Mouse (Mus musculus): ENCODE measurements at regions not wholly inside any gene's neighbourhood (a gene's known extent, or its start where the extent isn't known, plus 50 kb on each side); places are given as distances from the start of the nearest gene placed in this dataset.

GRCm38 (mm10) chr13:106689618-106690017 lies 247.1 kb downstream of the Ipo11 start:
- 55% methylated on average over 2 of the region's 2 CpGs for WGBS
- no peak for TF ChIP-seq EP300 (IDR thresholded peaks at IDR 0.05; ENCODE audit: low read depth)
- no peak for TF ChIP-seq CTCF (IDR thresholded peaks at IDR 0.05; ENCODE audit: low read depth)

GRCm38 (mm10) chr13:106689051-106689450 lies 247.7 kb downstream of the Ipo11 start:
- Histone ChIP-seq H3K4me2 (ENCODE audit: low read depth, low read length) (no peak overlapping the region), H3K9ac (replicated peaks; ENCODE audit: low read depth, low read length) (no peak overlapping the region), H3K9me3 (replicated peaks; ENCODE audit: control insufficient read depth, low read length) (no peaks in the 10 kb centered on the region), H3K27me3 (ENCODE audit: control insufficient read depth, insufficient read depth, low read length) (no peaks in the 10 kb centered on the region), H3K4me3 (ENCODE audit: low read depth, low read length) (no peak overlapping the region), H3K36me3 (replicated peaks; ENCODE audit: control insufficient read depth, insufficient read depth, low read length) (no peaks in the 10 kb centered on the region), H3K27ac (ENCODE audit: low read depth) (no peak overlapping the region), H3K4me1 (ENCODE audit: control insufficient read depth, insufficient read depth) (no peaks in the 10 kb centered on the region)
- 75% methylated on average over 8 of the region's 8 CpGs for WGBS
- no peak for ATAC-seq (ENCODE audit: insufficient read depth, low read depth)
- no peak for DNase-seq (ENCODE audit: low spot score)
- TF ChIP-seq CTCF (IDR thresholded peaks at IDR 0.05; ENCODE audit: low read depth) (no peak), EP300 (IDR thresholded peaks at IDR 0.05; ENCODE audit: low read depth) (no peak)

More at GRCm38 (mm10) chr13:106689618-106690017, 247.1 kb downstream of the Ipo11 start:
- ATAC-seq (ENCODE audit: insufficient read depth, low read depth) (no peak), DNase-seq (ENCODE audit: low spot score) (no peak)
- Histone ChIP-seq H3K4me1 (ENCODE audit: control insufficient read depth, insufficient read depth) (no peaks in the 10 kb centered on the region), H3K27ac (ENCODE audit: low read depth) (no peak overlapping the region), H3K9ac (replicated peaks; ENCODE audit: low read depth, low read length) (no peak overlapping the region), H3K36me3 (replicated peaks; ENCODE audit: control insufficient read depth, insufficient read depth, low read length) (no peaks in the 10 kb centered on the region), H3K27me3 (ENCODE audit: control insufficient read depth, insufficient read depth, low read length) (no peaks in the 10 kb centered on the region), H3K4me2 (ENCODE audit: low read depth, low read length) (no peak overlapping the region), H3K9me3 (replicated peaks; ENCODE audit: control insufficient read depth, low read length) (no peaks in the 10 kb centered on the region), H3K4me3 (ENCODE audit: low read depth, low read length) (no peak overlapping the region)

- DNase-seq (ENCODE audit: low spot score), result no peak
- no peak overlapping the region for H3K4me2 ChIP-seq (ENCODE audit: low read depth, low read length)
- no peaks in the 10 kb centered on the region for H3K4me1 ChIP-seq (ENCODE audit: control insufficient read depth, insufficient read depth)
- no peaks in the 10 kb centered on the region for H3K27me3 ChIP-seq (ENCODE audit: control insufficient read depth, insufficient read depth, low read length)
- no peaks in the 10 kb centered on the region for H3K9me3 ChIP-seq (replicated peaks; ENCODE audit: control insufficient read depth, low read length)
- no peak overlapping the region for H3K27ac ChIP-seq (ENCODE audit: low read depth)
- no peak for ATAC-seq (ENCODE audit: insufficient read depth, low read depth)
- TF ChIP-seq EP300 (IDR thresholded peaks at IDR 0.05; ENCODE audit: low read depth) (no peak), CTCF (IDR thresholded peaks at IDR 0.05; ENCODE audit: low read depth) (no peak)
- WGBS, result 73% methylated on average over 5 of the region's 5 CpGs
- H3K9ac ChIP-seq (replicated peaks; ENCODE audit: low read depth, low read length), result no peak overlapping the region
- no peaks in the 10 kb centered on the region for H3K36me3 ChIP-seq (replicated peaks; ENCODE audit: control insufficient read depth, insufficient read depth, low read length)
- no peak overlapping the region for H3K4me3 ChIP-seq (ENCODE audit: low read depth, low read length)
Observed at GRCm38 (mm10) chr13:106669665-106670064, 267.1 kb downstream of the Ipo11 start.

GRCm38 (mm10) chr13:106662195-106662594 lies 274.6 kb downstream of the Ipo11 start:
- Histone ChIP-seq H3K4me3 (ENCODE audit: low read depth, low read length) (no peak overlapping the region), H3K9ac (replicated peaks; ENCODE audit: low read depth, low read length) (no peak overlapping the region), H3K27me3 (ENCODE audit: control insufficient read depth, insufficient read depth, low read length) (no peaks in the 10 kb centered on the region), H3K4me2 (ENCODE audit: low read depth, low read length) (no peak overlapping the region), H3K36me3 (replicated peaks; ENCODE audit: control insufficient read depth, insufficient read depth, low read length) (no peaks in the 10 kb centered on the region), H3K9me3 (replicated peaks; ENCODE audit: control insufficient read depth, low read length) (no peaks in the 10 kb centered on the region), H3K4me1 (ENCODE audit: control insufficient read depth, insufficient read depth) (no peaks in the 10 kb centered on the region), H3K27ac (ENCODE audit: low read depth) (no peak overlapping the region)
- ATAC-seq (ENCODE audit: insufficient read depth, low read depth) (no peak), DNase-seq (ENCODE audit: low spot score) (no peak)
- 74% methylated on average over 1 of the region's 1 CpGs for WGBS
- TF ChIP-seq CTCF (IDR thresholded peaks at IDR 0.05; ENCODE audit: low read depth), result no peak
- TF ChIP-seq EP300 (IDR thresholded peaks at IDR 0.05; ENCODE audit: low read depth), result no peak

- no peak overlapping the region for H3K4me2 ChIP-seq (ENCODE audit: low read depth, low read length)
- no peaks in the 10 kb centered on the region for H3K9me3 ChIP-seq (replicated peaks; ENCODE audit: control insufficient read depth, low read length)
- no peak for ATAC-seq (ENCODE audit: insufficient read depth, low read depth)
- H3K4me3 ChIP-seq (ENCODE audit: low read depth, low read length), result no peak overlapping the region
- TF ChIP-seq EP300 (IDR thresholded peaks at IDR 0.05; ENCODE audit: low read depth) (no peak), CTCF (IDR thresholded peaks at IDR 0.05; ENCODE audit: low read depth) (no peak)
- DNase-seq (ENCODE audit: low spot score), result no peak
- H3K36me3 ChIP-seq (replicated peaks; ENCODE audit: control insufficient read depth, insufficient read depth, low read length), result no peaks in the 10 kb centered on the region
- H3K27me3 ChIP-seq (ENCODE audit: control insufficient read depth, insufficient read depth, low read length), result no peaks in the 10 kb centered on the region
- H3K4me1 ChIP-seq (ENCODE audit: control insufficient read depth, insufficient read depth), result no peaks in the 10 kb centered on the region
- H3K27ac ChIP-seq (ENCODE audit: low read depth), result no peak overlapping the region
- H3K9ac ChIP-seq (replicated peaks; ENCODE audit: low read depth, low read length), result no peak overlapping the region
Observed at GRCm38 (mm10) chr13:106649363-106649762, 287.4 kb downstream of the Ipo11 start.

GRCm38 (mm10) chr13:106643302-106643975 lies 293.3 kb downstream of the Ipo11 start:
- no peaks in the 10 kb centered on the region for H3K36me3 ChIP-seq (replicated peaks; ENCODE audit: control insufficient read depth, insufficient read depth, low read length)
- no peak for ATAC-seq (ENCODE audit: insufficient read depth, low read depth)
- no peak for TF ChIP-seq EP300 (IDR thresholded peaks at IDR 0.05; ENCODE audit: low read depth)
- TF ChIP-seq CTCF (IDR thresholded peaks at IDR 0.05; ENCODE audit: low read depth), result no peak
- H3K27ac ChIP-seq (ENCODE audit: low read depth), result no peak overlapping the region
- WGBS, result 67% methylated on average over 5 of the region's 5 CpGs
- no peaks in the 10 kb centered on the region for H3K4me1 ChIP-seq (ENCODE audit: control insufficient read depth, insufficient read depth)
- H3K9me3 ChIP-seq (replicated peaks; ENCODE audit: control insufficient read depth, low read length), result no peaks in the 10 kb centered on the region
- H3K27me3 ChIP-seq (ENCODE audit: control insufficient read depth, insufficient read depth, low read length), result no peaks in the 10 kb centered on the region
- DNase-seq (ENCODE audit: low spot score), result no peak
- no peak overlapping the region for H3K9ac ChIP-seq (replicated peaks; ENCODE audit: low read depth, low read length)
- no peak overlapping the region for H3K4me3 ChIP-seq (ENCODE audit: low read depth, low read length)
- no peak overlapping the region for H3K4me2 ChIP-seq (ENCODE audit: low read depth, low read length)
